Mouse (Mus musculus): Measurements from ENCODE around the gene Ptprn2. TPM values are rescaled to one million over a fixed set of nuclear protein-coding genes. Genes with fewer than 3 reads are reported as not detected.

Ptprn2 gene
- total and polyA plus RNA-seq, 3 experiments = 0.22 TPM; not detected in 2

- DNase-seq (ENCODE audit: low spot score) (no peak), ATAC-seq (ENCODE audit: extremely low read depth, insufficient number of reproducible peaks, low FRiP score, poor library complexity, severe bottlenecking) (no peak)
- H3K27me3 ChIP-seq (ENCODE audit: insufficient read depth, low read length) = no peaks in the 10 kb centered on the region
- no peaks in the 10 kb centered on the region for H3K4me1 ChIP-seq (ENCODE audit: insufficient read depth, low read depth, low read length)
- peaks cover 5% of the 10 kb centered on the region; the same call in 1 of the 2 replicates for H3K9me3 ChIP-seq (replicated peaks)
- no peak overlapping the region for H3K4me3 ChIP-seq (ENCODE audit: low read depth, low read length)
- no peaks in the 10 kb centered on the region for H3K36me3 ChIP-seq (replicated peaks)
- TF ChIP-seq TAL1 (conservative IDR thresholded peaks at IDR 0.05; ENCODE audit: low read depth, low read length) = no peak
- no peak for TF ChIP-seq GATA2 (IDR thresholded peaks at IDR 0.05; ENCODE audit: borderline replicate concordance, low read depth, low read length)
- TF ChIP-seq GATA1 (IDR thresholded peaks at IDR 0.05; ENCODE audit: borderline replicate concordance, low read length) = no peak
- TF ChIP-seq POLR2AphosphoS5 (IDR thresholded peaks at IDR 0.05; ENCODE audit: insufficient replicate concordance, low read depth, low read length) = no peak
- TF ChIP-seq CTCF (IDR thresholded peaks at IDR 0.05; ENCODE audit: low read depth, low read length) = no peak
These were observed 100.6 kb downstream of the Ptprn2 start for GRCm38 (mm10) chr12:116586167-116586566.

- H3K36me3 ChIP-seq (replicated peaks) = no peaks in the 10 kb centered on the region
- no peak overlapping the region for H3K4me3 ChIP-seq (ENCODE audit: low read depth, low read length)
- no peaks in the 10 kb centered on the region for H3K27me3 ChIP-seq (ENCODE audit: insufficient read depth, low read length)
- H3K4me1 ChIP-seq (ENCODE audit: insufficient read depth, low read depth, low read length) = no peaks in the 10 kb centered on the region
- TF ChIP-seq TAL1 (conservative IDR thresholded peaks at IDR 0.05; ENCODE audit: low read depth, low read length) (no peak), CTCF (IDR thresholded peaks at IDR 0.05; ENCODE audit: low read depth, low read length) (no peak), GATA2 (IDR thresholded peaks at IDR 0.05; ENCODE audit: borderline replicate concordance, low read depth, low read length) (no peak), GATA1 (IDR thresholded peaks at IDR 0.05; ENCODE audit: borderline replicate concordance, low read length) (no peak), POLR2AphosphoS5 (IDR thresholded peaks at IDR 0.05; ENCODE audit: insufficient replicate concordance, low read depth, low read length) (no peak)
- DNase-seq (ENCODE audit: low spot score) (no peak), ATAC-seq (ENCODE audit: extremely low read depth, insufficient number of reproducible peaks, low FRiP score, poor library complexity, severe bottlenecking) (no peak)
- H3K9me3 ChIP-seq (replicated peaks) = peaks cover 4% of the 10 kb centered on the region
These were observed 102.0 kb downstream of the Ptprn2 start for GRCm38 (mm10) chr12:116587548-116587947.

DNA sequence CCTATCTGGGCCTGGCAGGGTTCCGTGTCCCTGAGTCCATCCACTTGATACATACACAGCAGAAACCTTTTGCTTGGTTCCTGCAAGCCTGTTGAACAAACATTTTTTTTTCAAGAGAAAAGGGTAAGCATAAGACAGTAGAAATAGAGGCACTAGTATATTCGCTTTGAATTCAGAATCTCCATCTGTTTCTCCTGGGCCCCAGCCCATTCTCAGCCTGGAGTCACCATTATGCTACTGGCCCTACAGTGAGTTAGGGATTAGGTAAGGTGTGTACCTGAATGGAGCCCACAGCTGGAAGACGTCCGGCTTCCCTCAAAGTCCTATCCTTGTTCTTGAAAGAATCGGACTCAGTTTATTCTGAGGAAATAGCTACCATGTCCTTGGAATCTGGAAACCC, 104.6 kb downstream of the Ptprn2 start:
- ATAC-seq (ENCODE audit: extremely low read depth, insufficient number of reproducible peaks, low FRiP score, poor library complexity, severe bottlenecking) (no peak), DNase-seq (ENCODE audit: low spot score) (no peak)
- H3K4me3 ChIP-seq (ENCODE audit: low read depth, low read length) = no peak overlapping the region
- no peaks in the 10 kb centered on the region for H3K27me3 ChIP-seq (ENCODE audit: insufficient read depth, low read length)
- no peaks in the 10 kb centered on the region for H3K36me3 ChIP-seq (replicated peaks)
- no peaks in the 10 kb centered on the region for H3K4me1 ChIP-seq (ENCODE audit: insufficient read depth, low read depth, low read length)
- H3K9me3 ChIP-seq (replicated peaks) = peaks cover 11% of the 10 kb centered on the region
- TF ChIP-seq CTCF (IDR thresholded peaks at IDR 0.05; ENCODE audit: low read depth, low read length) (no peak), POLR2AphosphoS5 (IDR thresholded peaks at IDR 0.05; ENCODE audit: insufficient replicate concordance, low read depth, low read length) (no peak), TAL1 (conservative IDR thresholded peaks at IDR 0.05; ENCODE audit: low read depth, low read length) (no peak), GATA2 (IDR thresholded peaks at IDR 0.05; ENCODE audit: borderline replicate concordance, low read depth, low read length) (no peak), GATA1 (IDR thresholded peaks at IDR 0.05; ENCODE audit: borderline replicate concordance, low read length) (no peak)

GRCm38 (mm10) chr12:116594457-116594856, 108.9 kb downstream of the Ptprn2 start:
- no peak overlapping the region for H3K4me3 ChIP-seq (ENCODE audit: low read depth, low read length)
- H3K4me1 ChIP-seq (ENCODE audit: insufficient read depth, low read depth, low read length) = no peaks in the 10 kb centered on the region
- no peaks in the 10 kb centered on the region for H3K36me3 ChIP-seq (replicated peaks)
- TF ChIP-seq GATA1 (IDR thresholded peaks at IDR 0.05; ENCODE audit: borderline replicate concordance, low read length) (no peak), CTCF (IDR thresholded peaks at IDR 0.05; ENCODE audit: low read depth, low read length) (no peak), GATA2 (IDR thresholded peaks at IDR 0.05; ENCODE audit: borderline replicate concordance, low read depth, low read length) (no peak), POLR2AphosphoS5 (IDR thresholded peaks at IDR 0.05; ENCODE audit: insufficient replicate concordance, low read depth, low read length) (no peak; the same call in 1 of the 2 replicates), TAL1 (conservative IDR thresholded peaks at IDR 0.05; ENCODE audit: low read depth, low read length) (no peak)
- ATAC-seq (ENCODE audit: extremely low read depth, insufficient number of reproducible peaks, low FRiP score, poor library complexity, severe bottlenecking) = no peak
- DNase-seq (ENCODE audit: low spot score) = no peak
- no peaks in the 10 kb centered on the region for H3K27me3 ChIP-seq (ENCODE audit: insufficient read depth, low read length)
- H3K9me3 ChIP-seq (replicated peaks) = peaks cover 16% of the 10 kb centered on the region

DNA sequence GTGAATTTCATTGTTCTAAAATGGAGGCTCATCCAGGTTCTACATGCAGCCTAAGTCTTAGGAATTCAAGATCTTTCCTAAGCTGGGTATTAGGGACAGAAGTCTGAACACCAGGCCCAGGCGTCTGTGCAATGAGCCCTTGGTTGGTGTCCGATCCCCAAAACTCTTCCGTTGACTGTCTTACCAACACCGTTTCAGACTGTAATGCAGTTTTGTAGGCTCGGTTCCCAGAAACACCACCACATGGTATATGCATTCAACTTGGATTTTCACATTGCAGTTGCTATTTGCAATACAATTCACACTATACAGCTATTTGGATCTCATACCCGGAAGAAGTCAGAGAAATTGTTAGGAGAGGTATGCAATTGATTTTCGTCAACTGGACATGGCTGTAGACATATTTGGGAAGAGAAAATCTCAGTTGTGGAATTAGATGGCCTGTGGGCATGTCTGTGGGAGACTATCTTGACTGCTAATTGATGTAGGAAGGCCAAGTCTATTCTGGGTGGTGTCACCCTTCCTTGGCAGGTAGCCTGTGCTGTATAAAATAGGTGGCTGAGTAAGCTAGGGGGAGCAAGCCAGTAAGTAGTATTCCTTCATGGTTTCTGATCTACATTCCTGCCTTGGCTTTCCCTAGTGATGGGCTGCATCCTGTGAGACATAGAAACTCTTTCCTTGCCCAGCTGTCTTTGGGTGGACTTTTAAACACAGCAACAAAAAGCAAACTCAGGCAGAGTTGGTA, 109.5 kb downstream of the Ptprn2 start:
- Histone ChIP-seq H3K9me3 (replicated peaks) (peaks cover 18% of the 10 kb centered on the region), H3K4me1 (ENCODE audit: insufficient read depth, low read depth, low read length) (no peaks in the 10 kb centered on the region), H3K4me3 (ENCODE audit: low read depth, low read length) (no peak overlapping the region), H3K27me3 (ENCODE audit: insufficient read depth, low read length) (no peaks in the 10 kb centered on the region), H3K36me3 (replicated peaks) (no peaks in the 10 kb centered on the region)
- TF ChIP-seq TAL1 (conservative IDR thresholded peaks at IDR 0.05; ENCODE audit: low read depth, low read length) = no peak
- TF ChIP-seq GATA2 (IDR thresholded peaks at IDR 0.05; ENCODE audit: borderline replicate concordance, low read depth, low read length) = no peak
- TF ChIP-seq GATA1 (IDR thresholded peaks at IDR 0.05; ENCODE audit: borderline replicate concordance, low read length) = no peak
- TF ChIP-seq CTCF (IDR thresholded peaks at IDR 0.05; ENCODE audit: low read depth, low read length) = no peak
- no peak for TF ChIP-seq POLR2AphosphoS5 (IDR thresholded peaks at IDR 0.05; ENCODE audit: insufficient replicate concordance, low read depth, low read length)
- no peak for DNase-seq (ENCODE audit: low spot score)
- ATAC-seq (ENCODE audit: extremely low read depth, insufficient number of reproducible peaks, low FRiP score, poor library complexity, severe bottlenecking) = no peak

DNA sequence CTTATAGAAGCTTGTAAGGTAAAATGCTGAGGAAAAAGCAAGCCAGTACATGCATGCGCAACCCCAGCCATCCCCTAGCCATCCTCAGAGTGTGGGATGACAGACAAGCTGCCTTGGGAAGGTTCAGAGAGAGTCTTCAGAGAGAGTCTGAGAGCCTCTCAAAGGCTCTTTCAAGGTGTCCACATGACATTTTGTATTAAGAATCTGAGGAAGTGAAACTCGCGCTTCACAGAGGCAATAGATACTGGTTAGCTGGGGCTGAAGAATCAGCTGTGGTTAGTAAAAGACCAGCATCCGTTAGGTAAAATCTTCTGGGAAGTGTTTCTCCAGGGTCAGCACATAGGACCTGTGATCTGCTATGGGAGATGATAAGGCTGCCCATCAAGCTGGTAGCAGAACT, 110.2 kb downstream of the Ptprn2 start:
- H3K27me3 ChIP-seq (ENCODE audit: insufficient read depth, low read length) = no peaks in the 10 kb centered on the region
- no peak for DNase-seq (ENCODE audit: low spot score)
- H3K9me3 ChIP-seq (replicated peaks) = peaks cover 21% of the 10 kb centered on the region
- ATAC-seq (ENCODE audit: extremely low read depth, insufficient number of reproducible peaks, low FRiP score, poor library complexity, severe bottlenecking) = no peak
- H3K4me3 ChIP-seq (ENCODE audit: low read depth, low read length) = no peak overlapping the region
- no peaks in the 10 kb centered on the region for H3K36me3 ChIP-seq (replicated peaks)
- TF ChIP-seq GATA2 (IDR thresholded peaks at IDR 0.05; ENCODE audit: borderline replicate concordance, low read depth, low read length) = no peak
- TF ChIP-seq POLR2AphosphoS5 (IDR thresholded peaks at IDR 0.05; ENCODE audit: insufficient replicate concordance, low read depth, low read length) = no peak
- TF ChIP-seq GATA1 (IDR thresholded peaks at IDR 0.05; ENCODE audit: borderline replicate concordance, low read length) = no peak
- no peak for TF ChIP-seq TAL1 (conservative IDR thresholded peaks at IDR 0.05; ENCODE audit: low read depth, low read length)
- TF ChIP-seq CTCF (IDR thresholded peaks at IDR 0.05; ENCODE audit: low read depth, low read length) = no peak
- no peaks in the 10 kb centered on the region for H3K4me1 ChIP-seq (ENCODE audit: insufficient read depth, low read depth, low read length)
